Mouse (Mus musculus) frontal cortex, adult (tissue): ENCODE data around the gene Pram1.
"Not testable (repeated sequence)": the region's sequence is repeated elsewhere in the genome, so short reads cannot be mapped to it uniquely, and the experiment has no call there.

ENCODE experiments used
- ATAC-seq: cut with Nextera tagmentation; 2 replicates; pipeline ENCODE4 v1.9.2; 2017; ENCODE audit warnings: mild to moderate bottlenecking, moderate library complexity, mixed read lengths; ENCODE audit not compliant: low TSS enrichment

Gene Pram1

GRCm38 (mm10) chr17:33637516-33638276, at the start of gene Pram1:
Gene Pram1 (plus strand): TSS chr17:33638056.
- ATAC-seq, result no peak; the same call in 1 of the 2 replicates

- no peak for ATAC-seq
Measured at GRCm38 (mm10) chr17:33597271-33597670, 40.6 kb upstream of the Pram1 start.

GRCm38 (mm10) chr17:33598506-33598905, 39.4 kb upstream of the Pram1 start:
- ATAC-seq, result no peak

- ATAC-seq, result no peak
Measured at GRCm38 (mm10) chr17:33599836-33600475, 37.9 kb upstream of the Pram1 start.

GRCm38 (mm10) chr17:33600831-33601230, 37.0 kb upstream of the Pram1 start:
- ATAC-seq, result no peak

- no peak for ATAC-seq
Measured at GRCm38 (mm10) chr17:33601947-33602346, 35.9 kb upstream of the Pram1 start.

GRCm38 (mm10) chr17:33607273-33607672, 30.6 kb upstream of the Pram1 start:
- ATAC-seq, result no peak

- ATAC-seq, result no peak
Measured at GRCm38 (mm10) chr17:33610548-33610947, 27.3 kb upstream of the Pram1 start.

GRCm38 (mm10) chr17:33613726-33614125, 24.1 kb upstream of the Pram1 start:
- ATAC-seq, result not testable (repeated sequence)

GRCm38 (mm10) chr17:33627281-33627680, 10.6 kb upstream of the Pram1 start:
- ATAC-seq, result no peak

- ATAC-seq, result peak; percentile 97
Measured at GRCm38 (mm10) chr17:33628621-33629486, 9.0 kb upstream of the Pram1 start, which contains the start of gene Zfp414. Gene Zfp414 (plus strand): TSS chr17:33629090.

GRCm38 (mm10) chr17:33629487-33630125, 8.2 kb upstream of the Pram1 start:
- no peak for ATAC-seq

- no peak for ATAC-seq
Measured at GRCm38 (mm10) chr17:33630171-33630895, 7.5 kb upstream of the Pram1 start.

GRCm38 (mm10) chr17:33631236-33631635, 6.6 kb upstream of the Pram1 start:
- ATAC-seq, result no peak

- no peak for ATAC-seq
Measured at GRCm38 (mm10) chr17:33631796-33632195, 6.1 kb upstream of the Pram1 start.

- peak; percentile 85 for ATAC-seq
Measured at GRCm38 (mm10) chr17:33637038-33637437, 818 bp upstream of the Pram1 start.

- ATAC-seq, result no peak
Measured at GRCm38 (mm10) chr17:33639743-33640142, 1.9 kb downstream of the Pram1 start.

GRCm38 (mm10) chr17:33644068-33644467, 6.2 kb downstream of the Pram1 start:
- no peak for ATAC-seq

- no peak for ATAC-seq
Measured at GRCm38 (mm10) chr17:33645073-33645472, 7.2 kb downstream of the Pram1 start.

- no peak for ATAC-seq
Measured at GRCm38 (mm10) chr17:33649781-33650475, 12.1 kb downstream of the Pram1 start.
